Mouse (Mus musculus): Measurements from ENCODE around the gene Gm21988. TPM values are rescaled to one million over a fixed set of nuclear protein-coding genes. Genes with fewer than 3 reads are reported as not detected.

The Gm21988 gene
- polyA plus RNA-seq, 1 experiment from 2014 or later: 11.0 TPM

GRCm38 (mm10) chr11:70225798-70226601, 13.6 kb downstream of the Gm21988 start:
- Histone ChIP-seq H3K4me2 (peak overlapping the region; percentile 58), H3K9me3 (no peaks in the 10 kb centered on the region), H3K27ac (peak overlapping the region; percentile 55), H3K36me3 (no peaks in the 10 kb centered on the region), H3K4me3 (replicated peaks) (peak overlapping the region; percentile 37), H3K4me1 (peaks cover 40% of the 10 kb centered on the region), H3K9ac (peak overlapping the region; percentile 13; the same call in 1 of the 2 replicates), H3K27me3 (replicated peaks) (peaks cover 25% of the 10 kb centered on the region)
- WGBS: 30% methylated on average over 27 of the region's 27 CpGs
- no peak for ATAC-seq (ENCODE audit: insufficient read depth, low FRiP score, low read depth)

- Histone ChIP-seq H3K9me3 (no peaks in the 10 kb centered on the region), H3K27ac (no peak overlapping the region), H3K27me3 (replicated peaks) (peaks cover 20% of the 10 kb centered on the region; the same call in 1 of the 2 replicates), H3K4me2 (no peak overlapping the region), H3K9ac (no peak overlapping the region), H3K4me3 (replicated peaks) (no peak overlapping the region), H3K4me1 (peaks cover 28% of the 10 kb centered on the region), H3K36me3 (no peaks in the 10 kb centered on the region)
- WGBS: 82% methylated on average over 9 of the region's 9 CpGs
- ATAC-seq (ENCODE audit: insufficient read depth, low FRiP score, low read depth): no peak
Measured at GRCm38 (mm10) chr11:70223724-70224123, 15.9 kb downstream of the Gm21988 start.

DNA sequence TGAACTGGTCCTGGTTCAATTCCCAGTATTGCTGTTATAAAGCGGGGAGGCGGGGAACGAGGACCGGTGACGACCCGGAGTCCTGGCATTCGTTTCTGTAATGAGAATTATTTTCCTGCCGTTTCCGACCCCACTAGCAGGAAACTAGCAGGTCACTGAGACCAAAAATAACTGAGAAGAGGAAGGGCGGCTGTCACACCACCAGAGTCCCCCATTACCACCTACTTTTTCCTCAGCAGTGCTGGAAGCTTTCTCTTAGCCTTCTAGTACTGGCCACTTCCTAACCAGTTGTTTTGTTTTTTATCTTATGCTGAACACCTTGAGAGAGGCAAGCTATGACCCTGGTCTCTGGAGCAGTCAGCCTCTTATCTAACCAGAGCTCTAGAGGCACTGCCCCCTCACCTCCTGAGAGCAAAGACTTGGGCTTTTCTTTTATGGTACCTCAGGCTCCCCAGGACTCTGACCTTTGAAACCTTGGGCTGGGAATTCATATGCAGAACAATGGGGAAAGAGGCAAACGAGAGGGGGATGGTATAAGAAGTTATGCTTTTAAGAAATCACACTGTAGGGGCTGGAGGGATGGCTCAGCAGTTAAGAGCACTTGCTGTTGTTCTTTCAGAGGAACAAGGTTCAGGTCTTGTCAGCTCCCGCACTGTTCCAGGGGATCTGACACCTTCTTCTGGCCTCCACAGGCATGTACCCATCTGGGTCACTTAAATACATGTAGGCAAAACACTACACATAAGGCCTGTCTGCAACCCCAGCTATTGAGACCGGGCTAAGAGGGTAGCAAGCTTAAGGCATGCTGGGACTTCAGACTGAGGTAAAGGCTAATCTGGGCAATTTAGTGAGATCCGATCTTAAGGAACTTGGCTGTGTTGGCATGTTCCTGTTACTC, 17.8 kb downstream of the Gm21988 start:
- H3K36me3 ChIP-seq: no peaks in the 10 kb centered on the region
- H3K27me3 ChIP-seq (replicated peaks): 0 out of 2 replicates have a peak, but pooled peaks cover 7% of the 10 kb centered on the region
- peaks cover 20% of the 10 kb centered on the region for H3K4me1 ChIP-seq
- peak overlapping the region; percentile 17; the same call in 1 of the 2 replicates for H3K9ac ChIP-seq
- peak overlapping the region; percentile 94 for H3K4me2 ChIP-seq
- peak; percentile 61; the same call in 1 of the 2 replicates for ATAC-seq (ENCODE audit: insufficient read depth, low FRiP score, low read depth)
- H3K4me3 ChIP-seq (replicated peaks): peak overlapping the region; percentile 51
- H3K9me3 ChIP-seq: no peaks in the 10 kb centered on the region
- WGBS: 13% methylated on average over 14 of the region's 14 CpGs
- H3K27ac ChIP-seq: peak overlapping the region; percentile 78

DNA sequence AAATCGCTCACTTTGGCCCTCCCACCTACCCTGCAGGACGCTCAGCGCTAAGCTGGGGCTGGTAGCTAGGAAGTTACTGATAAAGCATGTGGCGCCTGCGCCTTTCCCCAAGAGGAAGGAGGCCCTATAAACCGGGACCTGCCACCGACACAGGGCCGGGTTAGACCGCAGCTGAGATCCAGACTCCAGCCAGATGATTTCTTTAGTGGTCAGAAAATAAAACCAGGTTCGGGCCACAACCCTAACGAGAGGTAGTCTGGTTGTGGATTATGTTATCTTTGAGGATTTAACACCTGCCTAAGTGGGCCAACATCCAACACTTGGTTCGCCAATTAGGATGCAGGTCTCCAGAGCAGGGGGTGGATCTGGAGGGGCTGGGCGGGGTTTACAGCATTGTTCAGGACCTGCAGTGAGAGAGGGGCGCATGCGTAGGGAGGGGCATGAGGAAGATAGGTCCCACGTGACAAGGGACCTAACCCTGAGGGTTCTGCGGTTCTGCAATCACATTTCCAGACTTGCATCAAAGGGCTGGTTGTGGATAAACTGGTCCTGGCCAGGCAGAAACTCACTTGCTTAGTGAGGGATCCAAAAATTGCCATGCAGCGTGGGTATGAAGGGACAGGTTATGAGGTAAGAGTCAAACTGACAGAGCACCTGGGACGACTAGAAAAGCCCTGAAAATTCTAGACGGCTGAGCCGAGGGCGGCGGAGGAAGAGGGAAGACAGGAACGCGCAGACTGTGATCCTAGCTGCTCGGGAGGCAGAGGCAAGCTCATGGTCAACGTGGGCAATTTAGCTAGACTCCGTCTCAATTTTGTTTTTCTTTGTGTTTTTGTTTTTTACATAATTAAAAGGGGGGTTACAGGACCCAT, 18.7 kb downstream of the Gm21988 start, which contains the start of gene Slc16a13:
Gene Slc16a13, minus strand, starts transcription at position 334 of the 872 bp plus-strand sequence.
- H3K36me3 ChIP-seq: no peaks in the 10 kb centered on the region
- peak within 1 kb of the TSS; percentile 59; the same call in 1 of the 2 replicates for H3K9ac ChIP-seq
- peak within 1 kb of the TSS; percentile 78 for H3K27ac ChIP-seq
- peak; percentile 91 for ATAC-seq (ENCODE audit: insufficient read depth, low FRiP score, low read depth)
- under 1% methylated on average over 28 of the region's 28 CpGs for WGBS
- H3K27me3 ChIP-seq (replicated peaks): peaks cover 5% of the 10 kb centered on the region
- peak within 1 kb of the TSS; percentile 51 for H3K4me3 ChIP-seq (replicated peaks)
- H3K9me3 ChIP-seq: no peaks in the 10 kb centered on the region
- H3K4me2 ChIP-seq: peak within 1 kb of the TSS; percentile 94
- H3K4me1 ChIP-seq: peaks cover 12% of the 10 kb centered on the region; the same call in 1 of the 2 replicates

DNA sequence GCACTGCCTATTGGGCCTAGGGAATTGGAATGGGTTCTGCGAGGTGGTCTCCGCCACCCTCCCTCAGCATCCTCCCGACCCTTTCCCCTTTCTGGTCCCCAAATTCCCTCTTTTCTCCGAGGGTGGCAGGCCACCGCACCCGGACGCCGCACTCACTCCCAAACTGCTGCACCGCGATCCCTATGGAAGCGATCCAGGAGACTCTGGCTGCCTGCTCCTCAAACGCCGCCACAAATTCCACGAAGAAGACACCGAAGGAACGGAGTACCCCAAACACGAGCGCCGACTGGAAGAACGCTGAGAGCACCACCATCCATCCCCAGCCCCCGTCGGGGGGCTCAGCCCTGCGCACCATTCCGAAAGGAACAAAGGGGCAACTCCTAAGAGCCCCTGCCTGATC, 19.3 kb downstream of the Gm21988 start:
- H3K4me2 ChIP-seq: peak overlapping the region; percentile 94
- H3K9me3 ChIP-seq: no peaks in the 10 kb centered on the region
- H3K27ac ChIP-seq: peak overlapping the region; percentile 70
- peak overlapping the region; percentile 51 for H3K4me3 ChIP-seq (replicated peaks)
- H3K4me1 ChIP-seq: peaks cover 12% of the 10 kb centered on the region; the same call in 1 of the 2 replicates
- no peak for ATAC-seq (ENCODE audit: insufficient read depth, low FRiP score, low read depth)
- no peaks in the 10 kb centered on the region for H3K36me3 ChIP-seq
- peak overlapping the region; percentile 59; the same call in 1 of the 2 replicates for H3K9ac ChIP-seq
- H3K27me3 ChIP-seq (replicated peaks): peaks cover 9% of the 10 kb centered on the region
- WGBS: 2% methylated on average over 24 of the region's 24 CpGs

DNA sequence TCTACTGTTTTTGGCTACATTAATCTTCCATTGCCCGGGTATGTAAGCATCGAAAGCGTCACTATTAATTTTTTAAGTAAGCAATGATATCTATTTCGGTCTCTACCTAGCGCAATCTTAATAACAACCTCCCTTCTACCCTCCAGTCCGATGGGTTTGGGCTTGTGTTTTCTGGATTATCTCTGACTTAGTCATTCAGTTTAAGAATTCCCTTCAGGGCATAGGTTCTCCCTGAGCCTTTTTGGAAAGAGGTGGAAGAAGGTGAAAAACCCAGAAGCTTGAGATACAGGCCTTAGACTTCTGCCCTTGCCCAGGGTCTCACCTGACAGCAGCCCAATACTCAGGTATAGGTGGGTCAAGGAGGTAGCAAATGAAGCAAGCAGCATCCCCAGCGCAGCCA, 19.8 kb downstream of the Gm21988 start:
- Histone ChIP-seq H3K27ac (no peak overlapping the region), H3K9me3 (no peaks in the 10 kb centered on the region), H3K36me3 (no peaks in the 10 kb centered on the region), H3K4me3 (replicated peaks) (peak overlapping the region; percentile 51), H3K9ac (peak overlapping the region; percentile 59; the same call in 1 of the 2 replicates), H3K27me3 (replicated peaks) (peaks cover 14% of the 10 kb centered on the region), H3K4me2 (peak overlapping the region; percentile 94), H3K4me1 (peaks cover 15% of the 10 kb centered on the region)
- no peak for ATAC-seq (ENCODE audit: insufficient read depth, low FRiP score, low read depth)
- WGBS: 63% methylated on average over 7 of the region's 7 CpGs

DNA sequence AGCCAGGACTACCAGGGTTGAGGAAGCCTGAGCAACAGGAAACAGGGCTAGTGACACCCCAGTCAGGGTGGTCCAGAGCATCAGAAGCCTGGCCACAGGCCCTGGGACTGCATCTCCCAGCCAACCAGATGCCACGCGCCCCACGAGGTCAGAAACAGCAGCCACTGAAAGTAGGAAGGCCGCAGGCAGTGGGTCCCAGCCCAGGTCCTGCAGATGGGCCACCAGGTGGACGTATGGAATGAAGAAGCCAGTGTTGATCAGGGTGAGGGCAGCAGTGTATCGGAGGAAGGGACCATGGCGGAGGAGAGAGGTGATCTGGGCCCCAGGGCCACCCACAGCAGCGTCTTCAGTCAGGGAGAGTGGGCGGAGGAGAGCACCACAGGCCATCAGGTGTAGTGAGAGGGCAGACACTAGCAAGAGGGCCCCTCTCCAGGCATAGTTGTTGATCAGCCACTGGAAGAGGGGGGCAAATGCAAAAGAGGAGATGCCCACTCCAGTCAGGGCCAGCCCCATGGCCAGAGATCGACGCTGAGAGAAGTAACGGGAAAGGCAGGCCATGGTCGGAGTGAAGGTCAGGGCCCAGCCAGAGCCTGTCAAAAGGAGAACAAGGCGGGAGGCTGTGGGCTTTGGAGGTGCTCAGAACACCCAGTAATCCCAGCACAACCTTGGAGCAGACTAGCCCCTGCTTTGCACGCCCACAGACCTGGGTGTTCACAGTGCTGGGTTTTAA, 20.7 kb downstream of the Gm21988 start:
- H3K9ac ChIP-seq: no peak overlapping the region
- no peak for ATAC-seq (ENCODE audit: insufficient read depth, low FRiP score, low read depth)
- 0 out of 2 replicates have a peak overlapping the region, but pooled peaks have one; percentile 94 for H3K4me2 ChIP-seq
- no peaks in the 10 kb centered on the region for H3K9me3 ChIP-seq
- H3K4me3 ChIP-seq (replicated peaks): no peak overlapping the region
- H3K4me1 ChIP-seq: peaks cover 25% of the 10 kb centered on the region
- H3K36me3 ChIP-seq: no peaks in the 10 kb centered on the region
- H3K27ac ChIP-seq: no peak overlapping the region
- peaks cover 24% of the 10 kb centered on the region for H3K27me3 ChIP-seq (replicated peaks)
- WGBS: 88% methylated on average over 15 of the region's 15 CpGs

DNA sequence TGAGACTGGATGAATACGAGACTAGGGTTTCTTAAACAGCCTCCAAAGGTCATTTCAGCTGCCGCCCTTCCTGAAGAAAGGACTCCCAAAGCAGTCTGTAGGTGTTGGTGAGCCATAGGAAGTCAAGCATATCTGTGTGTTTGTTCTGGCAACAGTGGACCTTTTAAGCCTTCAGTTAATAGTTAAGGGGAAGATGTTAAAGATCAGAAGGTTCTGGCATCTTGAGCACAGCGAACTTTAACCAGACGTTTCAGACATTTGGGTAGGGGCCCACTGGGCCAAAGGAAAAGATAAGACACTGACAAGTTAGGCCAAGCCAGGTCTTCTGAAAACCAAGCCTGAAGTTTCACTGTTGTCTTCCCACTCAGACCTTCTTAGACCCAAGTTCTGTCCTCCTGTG, 21.6 kb downstream of the Gm21988 start:
- Histone ChIP-seq H3K4me3 (replicated peaks) (no peak overlapping the region), H3K4me1 (peaks cover 29% of the 10 kb centered on the region), H3K9ac (no peak overlapping the region), H3K36me3 (no peaks in the 10 kb centered on the region), H3K27ac (no peak overlapping the region), H3K9me3 (no peaks in the 10 kb centered on the region), H3K4me2 (no peak overlapping the region), H3K27me3 (replicated peaks) (peaks cover 31% of the 10 kb centered on the region)
- ATAC-seq (ENCODE audit: insufficient read depth, low FRiP score, low read depth): no peak
- WGBS: 82% methylated on average over 4 of the region's 4 CpGs

GRCm38 (mm10) chr11:70216103-70216502, 23.5 kb downstream of the Gm21988 start:
- no peak overlapping the region for H3K4me2 ChIP-seq
- H3K9ac ChIP-seq: no peak overlapping the region
- WGBS: 53% methylated on average over 3 of the region's 3 CpGs
- H3K36me3 ChIP-seq: no peaks in the 10 kb centered on the region
- peaks cover 25% of the 10 kb centered on the region for H3K4me1 ChIP-seq
- no peak overlapping the region for H3K27ac ChIP-seq
- H3K4me3 ChIP-seq (replicated peaks): no peak overlapping the region
- no peak for ATAC-seq (ENCODE audit: insufficient read depth, low FRiP score, low read depth)
- no peaks in the 10 kb centered on the region for H3K9me3 ChIP-seq
- H3K27me3 ChIP-seq (replicated peaks): peaks cover 31% of the 10 kb centered on the region

GRCm38 (mm10) chr11:70215301-70215700, 24.3 kb downstream of the Gm21988 start:
- no peak overlapping the region for H3K9ac ChIP-seq
- no peaks in the 10 kb centered on the region for H3K36me3 ChIP-seq
- no peak overlapping the region for H3K27ac ChIP-seq
- no peaks in the 10 kb centered on the region for H3K9me3 ChIP-seq
- no peak overlapping the region for H3K4me3 ChIP-seq (replicated peaks)
- 23% methylated on average over 22 of the region's 22 CpGs for WGBS
- no peak overlapping the region; the same call in 1 of the 2 replicates for H3K4me2 ChIP-seq
- H3K27me3 ChIP-seq (replicated peaks): peaks cover 31% of the 10 kb centered on the region
- ATAC-seq (ENCODE audit: insufficient read depth, low FRiP score, low read depth): no peak
- H3K4me1 ChIP-seq: peaks cover 23% of the 10 kb centered on the region
